Mouse (Mus musculus): Measurements from ENCODE around the gene Pdia5. TPM values are rescaled to one million over a fixed set of nuclear protein-coding genes. Genes with fewer than 3 reads are reported as not detected.

Pdia5 gene
- polyA plus RNA-seq, 1 experiment, result 20.2 TPM

GRCm38 (mm10) chr16:35517976-35518951, 27.6 kb upstream of the Pdia5 start:
- Histone ChIP-seq H3K9me3 (replicated peaks; ENCODE audit: control insufficient read depth, insufficient read depth, low read length, poor library complexity, severe bottlenecking) (no peaks in the 10 kb centered on the region), H3K4me1 (ENCODE audit: control insufficient read depth, insufficient read depth, low read length) (no peaks in the 10 kb centered on the region), H3K36me3 (ENCODE audit: control insufficient read depth, insufficient read depth, low read length, poor library complexity, severe bottlenecking) (no peaks in the 10 kb centered on the region), H3K4me3 (ENCODE audit: low read depth, low read length) (no peak overlapping the region), H3K9ac (ENCODE audit: low read depth, poor library complexity, severe bottlenecking) (no peak overlapping the region), H3K27me3 (ENCODE audit: control insufficient read depth, insufficient read depth, low read length, poor library complexity, severe bottlenecking) (no peaks in the 10 kb centered on the region), H3K27ac (ENCODE audit: insufficient read depth, low read length) (no peak overlapping the region)
- TF ChIP-seq POLR2A (IDR thresholded peaks at IDR 0.05; ENCODE audit: insufficient read depth, low read length) (no peak), EP300 (IDR thresholded peaks at IDR 0.05; ENCODE audit: insufficient read depth, low read depth, low read length) (no peak), CTCF (IDR thresholded peaks at IDR 0.05; ENCODE audit: low read depth, low read length) (no peak)

- TF ChIP-seq CTCF (IDR thresholded peaks at IDR 0.05; ENCODE audit: low read depth, low read length) (no peak), EP300 (IDR thresholded peaks at IDR 0.05; ENCODE audit: insufficient read depth, low read depth, low read length) (no peak), POLR2A (IDR thresholded peaks at IDR 0.05; ENCODE audit: insufficient read depth, low read length) (no peak)
- H3K27ac ChIP-seq (ENCODE audit: insufficient read depth, low read length), result no peak overlapping the region
- no peak overlapping the region for H3K9ac ChIP-seq (ENCODE audit: low read depth, poor library complexity, severe bottlenecking)
- no peaks in the 10 kb centered on the region for H3K4me1 ChIP-seq (ENCODE audit: control insufficient read depth, insufficient read depth, low read length)
- no peaks in the 10 kb centered on the region for H3K27me3 ChIP-seq (ENCODE audit: control insufficient read depth, insufficient read depth, low read length, poor library complexity, severe bottlenecking)
- H3K9me3 ChIP-seq (replicated peaks; ENCODE audit: control insufficient read depth, insufficient read depth, low read length, poor library complexity, severe bottlenecking), result no peaks in the 10 kb centered on the region
- H3K4me3 ChIP-seq (ENCODE audit: low read depth, low read length), result no peak overlapping the region
- H3K36me3 ChIP-seq (ENCODE audit: control insufficient read depth, insufficient read depth, low read length, poor library complexity, severe bottlenecking), result no peaks in the 10 kb centered on the region
Measured at GRCm38 (mm10) chr16:35515977-35516612, 25.4 kb upstream of the Pdia5 start.

DNA sequence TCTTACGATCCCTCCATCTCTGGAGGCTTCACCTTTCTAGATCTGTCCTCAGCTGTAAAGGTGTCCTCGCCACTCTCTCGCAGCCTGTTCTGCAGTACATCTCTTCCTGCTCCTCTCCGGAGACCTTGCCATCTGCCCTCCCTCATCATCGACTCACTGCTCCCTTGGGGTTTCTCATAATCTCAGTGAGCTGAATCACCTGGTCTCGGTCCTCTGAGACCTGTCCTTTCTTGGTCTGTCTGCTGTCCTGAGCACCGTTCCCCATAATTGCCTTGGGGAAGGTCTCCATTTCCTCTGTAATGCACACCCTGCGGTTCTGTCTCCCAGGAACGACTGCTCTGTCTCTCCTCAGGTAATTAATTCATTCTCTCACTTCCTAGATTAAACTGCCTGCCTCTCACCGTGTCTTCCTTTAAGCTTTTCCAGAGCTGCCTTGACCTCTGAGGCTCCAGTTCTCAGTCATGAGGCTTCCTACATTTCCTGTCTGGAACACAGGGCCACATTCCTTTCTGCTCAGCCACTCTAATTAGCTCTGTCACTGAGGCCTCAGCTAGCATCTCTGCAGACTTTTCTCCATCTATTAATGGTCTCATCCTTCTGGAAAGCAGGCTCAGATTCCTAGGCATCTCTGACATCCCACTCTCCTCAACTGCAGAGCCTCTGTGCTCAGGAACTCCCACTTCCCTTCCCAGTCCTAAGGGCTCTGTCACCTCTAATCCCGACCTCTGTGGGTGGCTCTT, 18.8 kb upstream of the Pdia5 start:
- H3K27me3 ChIP-seq (ENCODE audit: control insufficient read depth, insufficient read depth, low read length, poor library complexity, severe bottlenecking), result no peaks in the 10 kb centered on the region
- TF ChIP-seq POLR2A (IDR thresholded peaks at IDR 0.05; ENCODE audit: insufficient read depth, low read length) (no peak), EP300 (IDR thresholded peaks at IDR 0.05; ENCODE audit: insufficient read depth, low read depth, low read length) (no peak), CTCF (IDR thresholded peaks at IDR 0.05; ENCODE audit: low read depth, low read length) (no peak)
- H3K9ac ChIP-seq (ENCODE audit: low read depth, poor library complexity, severe bottlenecking), result no peak overlapping the region
- no peaks in the 10 kb centered on the region for H3K4me1 ChIP-seq (ENCODE audit: control insufficient read depth, insufficient read depth, low read length)
- H3K4me3 ChIP-seq (ENCODE audit: low read depth, low read length), result no peak overlapping the region
- H3K36me3 ChIP-seq (ENCODE audit: control insufficient read depth, insufficient read depth, low read length, poor library complexity, severe bottlenecking), result no peaks in the 10 kb centered on the region
- H3K27ac ChIP-seq (ENCODE audit: insufficient read depth, low read length), result no peak overlapping the region
- no peaks in the 10 kb centered on the region for H3K9me3 ChIP-seq (replicated peaks; ENCODE audit: control insufficient read depth, insufficient read depth, low read length, poor library complexity, severe bottlenecking)

DNA sequence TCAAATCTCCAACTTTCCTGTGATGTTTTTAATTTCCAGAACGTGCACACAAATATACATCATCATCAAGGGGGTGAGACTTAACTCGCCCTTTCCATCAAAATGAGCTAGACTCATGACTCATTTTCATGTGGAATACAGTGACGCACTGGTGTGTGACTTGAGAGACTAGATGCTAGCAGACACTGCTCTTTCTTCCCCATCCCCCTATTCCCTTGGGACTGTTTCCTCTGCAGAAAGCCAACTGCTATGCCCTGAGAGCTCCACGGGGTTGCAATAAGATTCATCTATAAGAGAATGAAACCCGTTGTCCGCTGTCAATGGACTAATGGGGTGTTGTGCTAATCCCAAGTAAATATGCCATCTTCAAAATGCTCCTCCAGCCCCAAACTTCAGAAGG, 17.9 kb upstream of the Pdia5 start:
- TF ChIP-seq POLR2A (IDR thresholded peaks at IDR 0.05; ENCODE audit: insufficient read depth, low read length) (no peak), EP300 (IDR thresholded peaks at IDR 0.05; ENCODE audit: insufficient read depth, low read depth, low read length) (no peak), CTCF (IDR thresholded peaks at IDR 0.05; ENCODE audit: low read depth, low read length) (no peak)
- Histone ChIP-seq H3K4me1 (ENCODE audit: control insufficient read depth, insufficient read depth, low read length) (no peaks in the 10 kb centered on the region), H3K4me3 (ENCODE audit: low read depth, low read length) (no peak overlapping the region), H3K9me3 (replicated peaks; ENCODE audit: control insufficient read depth, insufficient read depth, low read length, poor library complexity, severe bottlenecking) (no peaks in the 10 kb centered on the region), H3K27me3 (ENCODE audit: control insufficient read depth, insufficient read depth, low read length, poor library complexity, severe bottlenecking) (no peaks in the 10 kb centered on the region), H3K27ac (ENCODE audit: insufficient read depth, low read length) (no peak overlapping the region), H3K36me3 (ENCODE audit: control insufficient read depth, insufficient read depth, low read length, poor library complexity, severe bottlenecking) (no peaks in the 10 kb centered on the region), H3K9ac (ENCODE audit: low read depth, poor library complexity, severe bottlenecking) (no peak overlapping the region)

DNA sequence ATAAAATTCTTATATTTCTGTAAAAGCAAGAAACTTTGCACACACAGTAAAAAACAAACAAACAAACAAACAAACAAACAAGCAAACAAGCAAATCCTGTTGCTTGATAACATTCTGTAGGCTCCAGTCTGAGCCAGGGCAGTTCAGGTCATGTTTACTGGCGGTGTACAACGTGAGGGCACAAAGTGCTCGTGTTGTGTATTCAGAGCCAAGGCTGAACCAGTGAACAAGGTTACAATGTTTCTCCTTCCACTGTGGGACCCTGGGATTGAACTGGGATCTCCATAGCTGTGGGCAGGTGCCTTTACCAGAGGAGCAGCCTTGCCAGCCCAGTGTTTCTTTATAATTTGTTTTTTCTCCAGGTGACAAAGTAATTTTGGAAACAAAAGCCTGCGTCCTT, 15.1 kb upstream of the Pdia5 start:
- no peak overlapping the region for H3K4me3 ChIP-seq (ENCODE audit: low read depth, low read length)
- no peaks in the 10 kb centered on the region for H3K4me1 ChIP-seq (ENCODE audit: control insufficient read depth, insufficient read depth, low read length)
- TF ChIP-seq EP300 (IDR thresholded peaks at IDR 0.05; ENCODE audit: insufficient read depth, low read depth, low read length) (no peak), POLR2A (IDR thresholded peaks at IDR 0.05; ENCODE audit: insufficient read depth, low read length) (no peak), CTCF (IDR thresholded peaks at IDR 0.05; ENCODE audit: low read depth, low read length) (no peak)
- H3K36me3 ChIP-seq (ENCODE audit: control insufficient read depth, insufficient read depth, low read length, poor library complexity, severe bottlenecking), result no peaks in the 10 kb centered on the region
- H3K27me3 ChIP-seq (ENCODE audit: control insufficient read depth, insufficient read depth, low read length, poor library complexity, severe bottlenecking), result no peaks in the 10 kb centered on the region
- H3K9ac ChIP-seq (ENCODE audit: low read depth, poor library complexity, severe bottlenecking), result no peak overlapping the region
- H3K27ac ChIP-seq (ENCODE audit: insufficient read depth, low read length), result no peak overlapping the region
- no peaks in the 10 kb centered on the region for H3K9me3 ChIP-seq (replicated peaks; ENCODE audit: control insufficient read depth, insufficient read depth, low read length, poor library complexity, severe bottlenecking)
